Mouse (Mus musculus): ENCODE data around the gene Tti1. TPM values are rescaled to one million over a fixed set of nuclear protein-coding genes. Genes with fewer than 3 reads are reported as not detected.

The Tti1 gene
- 17.7 and 18.5 TPM in 2 replicates for polyA plus RNA-seq (2012; rRNA removed)

GRCm38 (mm10) chr2:158028354-158028863 lies at the start of gene Tti1, which contains the start of gene Rprd1b:
Tti1 (minus strand) TSS chr2:158028433.
Rprd1b (plus strand) TSS chr2:158028497.
- Histone ChIP-seq H3K4me3 (ENCODE audit: insufficient read depth, low read length) (peak within 1 kb of the TSS; percentile 72), H3K27ac (ENCODE audit: insufficient read depth, low read length) (peak within 1 kb of the TSS; percentile 80), H3K4me1 (ENCODE audit: control insufficient read depth, insufficient read depth, low read length) (peaks cover 5% of the 10 kb centered on the region)
- TF ChIP-seq POLR2A (IDR thresholded peaks at IDR 0.05; ENCODE audit: extremely low read depth, insufficient read depth, low read length) (peak; percentile 81), CTCF (IDR thresholded peaks at IDR 0.05; ENCODE audit: extremely low read depth, insufficient read depth, low read length) (no peak)

- no peaks in the 10 kb centered on the region for H3K4me1 ChIP-seq (ENCODE audit: control insufficient read depth, insufficient read depth, low read length)
- TF ChIP-seq POLR2A (IDR thresholded peaks at IDR 0.05; ENCODE audit: extremely low read depth, insufficient read depth, low read length), result no peak
- no peak for TF ChIP-seq CTCF (IDR thresholded peaks at IDR 0.05; ENCODE audit: extremely low read depth, insufficient read depth, low read length)
- no peak overlapping the region for H3K4me3 ChIP-seq (ENCODE audit: insufficient read depth, low read length)
- H3K27ac ChIP-seq (ENCODE audit: insufficient read depth, low read length), result no peak overlapping the region
These were observed 49.7 kb upstream of the Tti1 start for GRCm38 (mm10) chr2:158077981-158078380.

GRCm38 (mm10) chr2:158076690-158077089 lies 48.5 kb upstream of the Tti1 start:
- TF ChIP-seq POLR2A (IDR thresholded peaks at IDR 0.05; ENCODE audit: extremely low read depth, insufficient read depth, low read length) (no peak), CTCF (IDR thresholded peaks at IDR 0.05; ENCODE audit: extremely low read depth, insufficient read depth, low read length) (no peak)
- Histone ChIP-seq H3K4me3 (ENCODE audit: insufficient read depth, low read length) (no peak overlapping the region), H3K4me1 (ENCODE audit: control insufficient read depth, insufficient read depth, low read length) (no peaks in the 10 kb centered on the region), H3K27ac (ENCODE audit: insufficient read depth, low read length) (no peak overlapping the region)

GRCm38 (mm10) chr2:158074835-158075234 lies 46.6 kb upstream of the Tti1 start:
- Histone ChIP-seq H3K4me1 (ENCODE audit: control insufficient read depth, insufficient read depth, low read length) (no peaks in the 10 kb centered on the region), H3K27ac (ENCODE audit: insufficient read depth, low read length) (no peak overlapping the region), H3K4me3 (ENCODE audit: insufficient read depth, low read length) (no peak overlapping the region)
- TF ChIP-seq CTCF (IDR thresholded peaks at IDR 0.05; ENCODE audit: extremely low read depth, insufficient read depth, low read length), result no peak
- TF ChIP-seq POLR2A (IDR thresholded peaks at IDR 0.05; ENCODE audit: extremely low read depth, insufficient read depth, low read length), result no peak

- Histone ChIP-seq H3K4me3 (ENCODE audit: insufficient read depth, low read length) (no peak overlapping the region), H3K27ac (ENCODE audit: insufficient read depth, low read length) (no peak overlapping the region), H3K4me1 (ENCODE audit: control insufficient read depth, insufficient read depth, low read length) (no peaks in the 10 kb centered on the region)
- TF ChIP-seq POLR2A (IDR thresholded peaks at IDR 0.05; ENCODE audit: extremely low read depth, insufficient read depth, low read length) (no peak), CTCF (IDR thresholded peaks at IDR 0.05; ENCODE audit: extremely low read depth, insufficient read depth, low read length) (no peak)
These were observed 43.4 kb upstream of the Tti1 start for GRCm38 (mm10) chr2:158071633-158071995.

- no peaks in the 10 kb centered on the region for H3K4me1 ChIP-seq (ENCODE audit: control insufficient read depth, insufficient read depth, low read length)
- H3K4me3 ChIP-seq (ENCODE audit: insufficient read depth, low read length), result no peak overlapping the region
- no peak for TF ChIP-seq POLR2A (IDR thresholded peaks at IDR 0.05; ENCODE audit: extremely low read depth, insufficient read depth, low read length)
- no peak for TF ChIP-seq CTCF (IDR thresholded peaks at IDR 0.05; ENCODE audit: extremely low read depth, insufficient read depth, low read length)
- no peak overlapping the region for H3K27ac ChIP-seq (ENCODE audit: insufficient read depth, low read length)
These were observed 42.8 kb upstream of the Tti1 start for GRCm38 (mm10) chr2:158070885-158071632.

- H3K4me1 ChIP-seq (ENCODE audit: control insufficient read depth, insufficient read depth, low read length), result no peaks in the 10 kb centered on the region
- no peak overlapping the region for H3K4me3 ChIP-seq (ENCODE audit: insufficient read depth, low read length)
- no peak for TF ChIP-seq CTCF (IDR thresholded peaks at IDR 0.05; ENCODE audit: extremely low read depth, insufficient read depth, low read length)
- TF ChIP-seq POLR2A (IDR thresholded peaks at IDR 0.05; ENCODE audit: extremely low read depth, insufficient read depth, low read length), result no peak
- no peak overlapping the region for H3K27ac ChIP-seq (ENCODE audit: insufficient read depth, low read length)
These were observed 40.3 kb upstream of the Tti1 start for GRCm38 (mm10) chr2:158068444-158068971.

- no peak overlapping the region for H3K27ac ChIP-seq (ENCODE audit: insufficient read depth, low read length)
- no peaks in the 10 kb centered on the region for H3K4me1 ChIP-seq (ENCODE audit: control insufficient read depth, insufficient read depth, low read length)
- no peak overlapping the region for H3K4me3 ChIP-seq (ENCODE audit: insufficient read depth, low read length)
- TF ChIP-seq CTCF (IDR thresholded peaks at IDR 0.05; ENCODE audit: extremely low read depth, insufficient read depth, low read length) (no peak), POLR2A (IDR thresholded peaks at IDR 0.05; ENCODE audit: extremely low read depth, insufficient read depth, low read length) (no peak)
These were observed 39.1 kb upstream of the Tti1 start for GRCm38 (mm10) chr2:158067260-158067824.

GRCm38 (mm10) chr2:158066456-158066855 lies 38.2 kb upstream of the Tti1 start:
- TF ChIP-seq POLR2A (IDR thresholded peaks at IDR 0.05; ENCODE audit: extremely low read depth, insufficient read depth, low read length), result no peak
- no peak for TF ChIP-seq CTCF (IDR thresholded peaks at IDR 0.05; ENCODE audit: extremely low read depth, insufficient read depth, low read length)
- H3K27ac ChIP-seq (ENCODE audit: insufficient read depth, low read length), result no peak overlapping the region
- H3K4me3 ChIP-seq (ENCODE audit: insufficient read depth, low read length), result no peak overlapping the region
- H3K4me1 ChIP-seq (ENCODE audit: control insufficient read depth, insufficient read depth, low read length), result no peaks in the 10 kb centered on the region
